11 mouse cellular contexts compared by ENCODE assay signal in genomic region chr3:30765311-30766027, GRCm38 (mm10). TPM values are rescaled to one million over a fixed set of nuclear protein-coding genes. Genes with fewer than 3 reads are reported as not detected.
DNase-seq lines count a peak whose midpoint lies in the region; ATAC-seq and TF ChIP-seq lines count a peak whose summit lies in the region.
"Had no signal": no experiment of that assay in that cellular context is flagged by ENCODE, and none has a peak within 500 bp of the region (broad histone marks: within the 10 kb centered on the region; RNA-seq: fewer than 3 reads in every experiment).

No protein-coding gene starts in this region.

- peak overlapping the region; percentile 70; the same call in 1 of the 2 replicates for H3K27ac ChIP-seq in heart, embryonic 11.5 days (ENCODE audit: low read depth, low read length)
- H3K27ac ChIP-seq in liver, embryonic 13.5 days: peak overlapping the region; percentile 96
- peak overlapping the region; percentile 21 for H3K27ac ChIP-seq in stomach, embryonic 15.5 days
- no peak overlapping the region for H3K27ac ChIP-seq in hindbrain, postnatal 0 days
- no peak overlapping the region for H3K27ac ChIP-seq in forebrain, embryonic 10.5 days
- H3K27ac ChIP-seq: embryonic facial prominence, embryonic 12.5 days; neural tube, embryonic 13.5 days had no signal

- H3K4me1 ChIP-seq in heart, embryonic 11.5 days (ENCODE audit: control insufficient read depth, insufficient read depth, low read length): peaks cover 6% of the 10 kb centered on the region; the same call in 1 of the 2 replicates
- peaks cover 44% of the 10 kb centered on the region for H3K4me1 ChIP-seq in liver, embryonic 13.5 days (replicated peaks)
- H3K4me1 ChIP-seq in stomach, embryonic 15.5 days: 0 out of 2 replicates have a peak, but pooled peaks cover 9% of the 10 kb centered on the region
- no peaks in the 10 kb centered on the region for H3K4me1 ChIP-seq in hindbrain, postnatal 0 days (ENCODE audit: insufficient read depth, low read length)
- no peaks in the 10 kb centered on the region for H3K4me1 ChIP-seq in forebrain, embryonic 10.5 days
- H3K4me1 ChIP-seq: embryonic facial prominence, embryonic 12.5 days; neural tube, embryonic 13.5 days had no signal

- DNase-seq in heart, adult 8-10 months (ENCODE audit: low spot score): no peak
- DNase-seq in liver, embryonic 13.5 days: peak; percentile 92
- DNase-seq in hindbrain, postnatal 0 days (ENCODE audit: low spot score): no peak
- DNase-seq in forebrain, embryonic 10.5 days (ENCODE audit: extremely low spot score, low spot score): no peak
- no peak for DNase-seq in right cerebral cortex, postnatal 36 days (ENCODE audit: low spot score in 2 of 2)

- no peak overlapping the region for H3K4me3 ChIP-seq in heart, embryonic 11.5 days (ENCODE audit: low read depth, low read length)
- peak overlapping the region; percentile 53 for H3K4me3 ChIP-seq in liver, embryonic 13.5 days (replicated peaks)
- no peak overlapping the region for H3K4me3 ChIP-seq in stomach, embryonic 15.5 days (replicated peaks)
- H3K4me3 ChIP-seq in hindbrain, postnatal 0 days (ENCODE audit: low read length): no peak overlapping the region
- no peak overlapping the region for H3K4me3 ChIP-seq in forebrain, embryonic 10.5 days
- H3K4me3 ChIP-seq: embryonic facial prominence, embryonic 12.5 days; neural tube, embryonic 13.5 days had no signal

- H3K4me2 ChIP-seq in heart, embryonic 11.5 days: peak overlapping the region; percentile 42
- peak overlapping the region; percentile 68 for H3K4me2 ChIP-seq in liver, embryonic 13.5 days
- H3K4me2 ChIP-seq in stomach, embryonic 15.5 days: no peak overlapping the region; the same call in 1 of the 2 replicates
- H3K4me2 ChIP-seq in hindbrain, postnatal 0 days (ENCODE audit: low read depth, low read length): no peak overlapping the region
- H3K4me2 ChIP-seq: embryonic facial prominence, embryonic 12.5 days; neural tube, embryonic 13.5 days had no signal

- ATAC-seq in heart, embryonic 11.5 days (replicated peaks; ENCODE audit: insufficient number of reproducible peaks, low FRiP score, low TSS enrichment): peak; percentile 94
- peak; percentile 94 for ATAC-seq in common myeloid progenitor, adult 5-6 weeks (replicated peaks; ENCODE audit: low read depth, poor library complexity, severe bottlenecking)
- peak; percentile 97 for ATAC-seq in liver, embryonic 13.5 days (ENCODE audit: low read depth)
- peak; percentile 95 for ATAC-seq in stomach, embryonic 15.5 days (ENCODE audit: insufficient read depth, low FRiP score, low read depth)
- ATAC-seq in hindbrain, postnatal 0 days: no peak

- no peak for TF ChIP-seq CTCF in hindbrain, postnatal 0 days (IDR thresholded peaks at IDR 0.05; ENCODE audit: low read depth)

- 0 out of 2 replicates have a peak overlapping the region, but pooled peaks have one; percentile 16 for H3K9ac ChIP-seq in heart, embryonic 11.5 days (ENCODE audit: low read depth, low read length)
- H3K9ac ChIP-seq in liver, embryonic 13.5 days: peak overlapping the region; percentile 67
- H3K9ac ChIP-seq in stomach, embryonic 15.5 days: no peak overlapping the region
- no peak overlapping the region for H3K9ac ChIP-seq in hindbrain, postnatal 0 days (replicated peaks; ENCODE audit: low read length)
- H3K9ac ChIP-seq: embryonic facial prominence, embryonic 12.5 days; neural tube, embryonic 13.5 days had no signal

- no peaks in the 10 kb centered on the region for H3K36me3 ChIP-seq in heart, embryonic 11.5 days (ENCODE audit: control insufficient read depth, insufficient read depth, low read length)
- no peaks in the 10 kb centered on the region for H3K36me3 ChIP-seq in liver, embryonic 13.5 days
- no peaks in the 10 kb centered on the region for H3K36me3 ChIP-seq in stomach, embryonic 15.5 days
- H3K36me3 ChIP-seq in hindbrain, postnatal 0 days (ENCODE audit: insufficient read depth, low read length): no peaks in the 10 kb centered on the region
- H3K36me3 ChIP-seq in forebrain, embryonic 10.5 days (replicated peaks): no peaks in the 10 kb centered on the region
- H3K36me3 ChIP-seq: embryonic facial prominence, embryonic 12.5 days; neural tube, embryonic 13.5 days had no signal

- H3K9me3 ChIP-seq in heart, embryonic 11.5 days (replicated peaks; ENCODE audit: control insufficient read depth, low read length): no peaks in the 10 kb centered on the region
- H3K9me3 ChIP-seq in liver, embryonic 13.5 days (replicated peaks): no peaks in the 10 kb centered on the region
- H3K9me3 ChIP-seq in stomach, embryonic 15.5 days: no peaks in the 10 kb centered on the region
- H3K9me3 ChIP-seq in hindbrain, postnatal 0 days (ENCODE audit: low read length): no peaks in the 10 kb centered on the region
- no peaks in the 10 kb centered on the region for H3K9me3 ChIP-seq in forebrain, embryonic 10.5 days
- H3K9me3 ChIP-seq: embryonic facial prominence, embryonic 12.5 days; neural tube, embryonic 13.5 days had no signal

- H3K27me3 ChIP-seq in heart, embryonic 11.5 days (ENCODE audit: control insufficient read depth, insufficient read depth, low read length): no peaks in the 10 kb centered on the region
- no peaks in the 10 kb centered on the region for H3K27me3 ChIP-seq in liver, embryonic 13.5 days
- H3K27me3 ChIP-seq in stomach, embryonic 15.5 days (replicated peaks): no peaks in the 10 kb centered on the region
- no peaks in the 10 kb centered on the region for H3K27me3 ChIP-seq in hindbrain, postnatal 0 days (ENCODE audit: insufficient read depth, low read length)
- no peaks in the 10 kb centered on the region for H3K27me3 ChIP-seq in forebrain, embryonic 10.5 days (ENCODE audit: poor library complexity, severe bottlenecking)
- H3K27me3 ChIP-seq: embryonic facial prominence, embryonic 12.5 days; neural tube, embryonic 13.5 days had no signal

- 46% methylated on average over 10 of the region's 10 CpGs for WGBS in heart, embryonic 11.5 days (ENCODE audit: insufficient replicate concordance)
- 8% methylated on average over 10 of the region's 10 CpGs for WGBS in liver, embryonic 13.5 days (ENCODE audit: insufficient replicate concordance)
- 62% methylated on average over 10 of the region's 10 CpGs for WGBS in stomach, embryonic 15.5 days
- 81% methylated on average over 10 of the region's 10 CpGs for WGBS in hindbrain, postnatal 0 days
- WGBS in forebrain, embryonic 10.5 days: 84% methylated on average over 10 of the region's 10 CpGs

RNA-seq across cellular contexts. Expression of gene Samd7, which starts 19.4 kb away (rescaled TPM):
- polyA plus RNA-seq in heart, embryonic 11.5 days (2014; fragmentation: Nextera tagmentation; extraction: Ambion mirVana): not detected in 2 replicates
- total RNA-seq in heart, adult 8-10 months (2022): not detected
- total RNA-seq in common myeloid progenitor, adult 5-6 weeks (2017): not detected in 2 replicates
- 0.06 and 0.09 TPM in 2 replicates for polyA plus RNA-seq in liver, embryonic 13.5 days (2015; fragmentation: Nextera tagmentation; extraction: Ambion mirVana)
- polyA plus RNA-seq in stomach, embryonic 15.5 days (2015; fragmentation: Nextera tagmentation; extraction: Ambion mirVana): not detected in 2 replicates
- 0.32 and 0.37 TPM in 2 replicates for total RNA-seq in hindbrain, postnatal 0 days (2014; rRNA removed)
- 0.10 TPM in 1 of 2 replicates, not detected in the other for polyA plus RNA-seq in hindbrain, postnatal 0 days (2015; fragmentation: Nextera tagmentation; extraction: Ambion mirVana)
- polyA plus RNA-seq in forebrain, embryonic 10.5 days (2016; fragmentation: Nextera tagmentation; extraction: Ambion mirVana): not detected in 2 replicates
- polyA plus RNA-seq: embryonic facial prominence, embryonic 12.5 days; large intestine, adult 2 months; neural tube, embryonic 13.5 days had no signal

RNA-seq across cellular contexts. Expression of gene Sec62, which starts 27.2 kb away (rescaled TPM):
- polyA plus RNA-seq in heart, embryonic 11.5 days (2014; fragmentation: Nextera tagmentation; extraction: Ambion mirVana): 60.6 and 75.0 TPM in 2 replicates
- 10 to 100 TPM; 36.4 to 41.1 (median 38.2) TPM for total RNA-seq in heart, adult 8-10 months (2022)
- 88.0 and 105 TPM in 2 replicates for total RNA-seq in common myeloid progenitor, adult 5-6 weeks (2017)
- 56.5 and 68.1 TPM in 2 replicates for polyA plus RNA-seq in liver, embryonic 13.5 days (2015; fragmentation: Nextera tagmentation; extraction: Ambion mirVana)
- polyA plus RNA-seq in stomach, embryonic 15.5 days (2015; fragmentation: Nextera tagmentation; extraction: Ambion mirVana): 78.6 and 86.7 TPM in 2 replicates
- total RNA-seq in hindbrain, postnatal 0 days (2014; rRNA removed): 40.1 and 52.0 TPM in 2 replicates
- 120 and 129 TPM in 2 replicates for polyA plus RNA-seq in hindbrain, postnatal 0 days (2015; fragmentation: Nextera tagmentation; extraction: Ambion mirVana)
- polyA plus RNA-seq in forebrain, embryonic 10.5 days (2016; fragmentation: Nextera tagmentation; extraction: Ambion mirVana): 49.8 and 56.5 TPM in 2 replicates

Comparison
In these comparisons a context has a peak if more than half of its experiments do, and no peak if none do; other contexts are left out.
1. H3K27ac ChIP-seq: peak in heart, embryonic 11.5 days (single experiment), liver, embryonic 13.5 days (single experiment) and stomach, embryonic 15.5 days (single experiment); none in hindbrain, postnatal 0 days (single experiment) and forebrain, embryonic 10.5 days (single experiment).
2. H3K4me2 ChIP-seq: peak in heart, embryonic 11.5 days (single experiment) and liver, embryonic 13.5 days (single experiment); none in stomach, embryonic 15.5 days (single experiment) and hindbrain, postnatal 0 days (single experiment).
3. H3K9ac ChIP-seq: peak in heart, embryonic 11.5 days (single experiment) and liver, embryonic 13.5 days (single experiment); none in stomach, embryonic 15.5 days (single experiment) and hindbrain, postnatal 0 days (single experiment).